Mouse (Mus musculus) megakaryocyte, embryonic 14.5 days (primary cell): Measurements from ENCODE around the gene Gm26661. TPM values are rescaled to one million over a fixed set of nuclear protein-coding genes. Genes with fewer than 3 reads are reported as not detected.

Source experiments
- H3K27me3 ChIP-seq: replicated peaks from 2 replicates; pipeline ENCODE3; 2012; ENCODE audit warnings: inconsistent platforms
- H3K36me3 ChIP-seq: replicated peaks from 2 replicates; pipeline ENCODE3; 2012; ENCODE audit warnings: low read length, inconsistent platforms, mixed read lengths
- H3K4me1 ChIP-seq: 2 replicates; pipeline ENCODE4 v1.6.1; 2012; ENCODE audit warnings: inconsistent platforms
- H3K4me3 ChIP-seq: replicated peaks from 2 replicates; pipeline ENCODE3; 2012; ENCODE audit warnings: moderate library complexity, mild to moderate bottlenecking, inconsistent platforms
- H3K9me3 ChIP-seq: 2 replicates; pipeline ENCODE4 v1.6.1; 2012; ENCODE audit warnings: inconsistent platforms
- GATA1 ChIP-seq: IDR thresholded peaks from 3 replicates; pipeline ENCODE4 v1.6.1; 2012; ENCODE audit warnings: mixed read lengths, low read length, inconsistent platforms, borderline replicate concordance
- polyA plus RNA-seq: library from polyadenylated mRNA; stranded (reverse); fragments of >175 nt; gene quantifications from 2 replicates; pipeline ENCODE4 v1.2.3, GENCODE M21; 2012; ENCODE audit warnings: low replicate concordance; ENCODE audit not compliant: insufficient read depth

Gene Gm26661
- polyA plus RNA-seq, 1 experiment, result not detected

GRCm38 (mm10) chr14:7839950-7840514 lies 48.6 kb downstream of the Gm26661 start:
- Histone ChIP-seq H3K4me3 (no peak overlapping the region), H3K9me3 (no peaks in the 10 kb centered on the region), H3K4me1 (peaks cover 10% of the 10 kb centered on the region), H3K36me3 (no peaks in the 10 kb centered on the region), H3K27me3 (no peaks in the 10 kb centered on the region)
- TF ChIP-seq GATA1, result no peak

Other genes with a start within 250 kb of the Gm26661 start
- gene Gm3558, start 223.0 kb upstream of the Gm26661 start, polyA plus RNA-seq, result not detected in 2 replicates
- not detected in 2 replicates for gene Gm10338, start 196.0 kb upstream of the Gm26661 start, polyA plus RNA-seq
- gene Gm10128, start 147.6 kb upstream of the Gm26661 start, polyA plus RNA-seq, result not detected in 2 replicates
- gene Flnb, start 26.4 kb downstream of the Gm26661 start, polyA plus RNA-seq, result 0.17 and 4.2 TPM in 2 replicates
- gene Gm45521, start 165.7 kb downstream of the Gm26661 start, polyA plus RNA-seq, result not detected in 2 replicates
- gene Dnase1l3, start 203.0 kb downstream of the Gm26661 start, polyA plus RNA-seq, result not detected in 2 replicates
- not detected in 2 replicates for gene Abhd6, start 211.3 kb downstream of the Gm26661 start, polyA plus RNA-seq